Mouse (Mus musculus): ENCODE data around the gene Nufip1. TPM values are rescaled to one million over a fixed set of nuclear protein-coding genes. Genes with fewer than 3 reads are reported as not detected.
A peak's percentile ranks its signal among the peaks of the same experiment; 100 is the strongest.

Nufip1 gene
- total RNA-seq (2014; rRNA removed) (11.8 and 13.8 TPM in 2 replicates), polyA plus RNA-seq (2015; fragmentation: Nextera tagmentation; extraction: Ambion mirVana) (14.4 and 15.2 TPM in 2 replicates)

DNA sequence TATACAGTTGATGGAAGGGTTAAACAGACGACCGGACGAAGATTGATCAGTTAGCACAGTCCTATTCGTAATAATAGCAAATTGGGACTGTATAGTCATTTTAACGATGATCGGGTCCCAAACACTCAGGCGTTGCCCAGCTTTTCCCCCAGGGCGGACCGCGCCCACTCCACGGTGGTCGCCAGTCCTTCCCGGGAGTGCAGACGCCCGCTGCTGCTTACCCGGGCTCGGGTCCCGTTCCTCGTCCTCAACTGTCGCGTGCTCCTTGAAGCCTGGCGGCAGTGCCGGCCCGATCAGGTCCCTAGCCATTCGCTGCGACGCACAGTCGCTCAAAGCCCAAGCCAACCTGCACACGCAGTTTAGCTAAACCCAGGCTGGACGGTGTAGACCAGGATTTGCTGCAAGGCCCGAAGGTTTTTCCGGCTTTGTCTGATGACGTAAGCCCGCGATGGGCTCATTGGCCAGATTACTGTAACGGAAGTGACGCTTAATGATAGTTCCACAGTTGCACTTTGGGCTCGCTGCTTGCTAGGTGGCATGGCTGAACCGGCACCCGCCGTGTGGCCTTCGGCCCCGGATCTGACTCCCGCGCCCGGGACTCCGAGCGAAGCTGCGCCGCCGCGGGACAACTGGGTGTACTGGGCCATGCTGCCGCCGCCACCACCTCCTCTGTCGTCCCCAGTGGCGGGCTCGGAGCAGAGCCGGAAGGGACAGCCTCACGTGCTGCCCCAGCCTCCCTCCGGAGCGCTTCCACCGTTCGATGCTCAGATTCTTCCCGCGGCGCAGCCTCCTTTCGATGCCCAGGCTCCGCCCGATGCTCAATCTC is at the start of gene Nufip1, which contains the start of gene Gpalpp1:
Gene Nufip1, plus strand, starts transcription at position 496 of the 826 bp plus-strand sequence.
Gene Gpalpp1, minus strand, starts transcription at position 365 of the 826 bp plus-strand sequence.
- peak within 1 kb of the TSS; percentile 84 for H3K4me3 ChIP-seq (ENCODE audit: low read depth, low read length)
- H3K9me3 ChIP-seq (ENCODE audit: low read length): no peaks in the 10 kb centered on the region
- WGBS: 1% methylated on average over 68 of the region's 69 CpGs
- H3K4me1 ChIP-seq (ENCODE audit: insufficient read depth): peaks cover 13% of the 10 kb centered on the region; the same call in 1 of the 2 replicates
- no peaks in the 10 kb centered on the region for H3K27me3 ChIP-seq (ENCODE audit: insufficient read depth, low read length)
- DNase-seq (peak; percentile 97), ATAC-seq (peak; percentile 99)
- peak within 1 kb of the TSS; percentile 65 for H3K9ac ChIP-seq
- peaks cover 18% of the 10 kb centered on the region for H3K36me3 ChIP-seq (ENCODE audit: insufficient read depth)
- peak within 1 kb of the TSS; percentile 86 for H3K27ac ChIP-seq (ENCODE audit: low read depth, low read length)
- peak within 1 kb of the TSS; percentile 80 for H3K4me2 ChIP-seq (ENCODE audit: low read depth)
- TF ChIP-seq CTCF (IDR thresholded peaks at IDR 0.05; ENCODE audit: low read depth): peak; percentile 47

DNA sequence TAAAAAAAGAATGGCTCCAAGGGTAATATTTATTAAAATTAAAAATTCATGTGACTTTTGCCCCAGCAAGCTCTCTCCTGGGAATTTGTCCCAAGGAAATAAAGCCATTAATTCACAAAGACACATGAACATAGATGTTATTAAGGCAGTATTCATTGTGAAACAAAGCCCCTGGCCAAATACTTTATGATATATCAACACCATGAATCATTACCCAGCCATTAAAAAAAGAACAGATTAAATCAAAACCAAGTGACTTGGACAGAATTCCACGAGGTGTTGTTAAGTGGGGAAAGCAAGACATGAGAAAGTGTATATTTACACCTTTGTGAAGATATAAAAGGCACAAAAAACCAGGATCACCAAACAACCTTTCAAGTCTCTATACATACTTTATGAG is 43.5 kb upstream of the Nufip1 start:
- 70% methylated on average over 1 of the region's 1 CpGs for WGBS
- Histone ChIP-seq H3K36me3 (ENCODE audit: insufficient read depth) (no peaks in the 10 kb centered on the region), H3K9ac (no peak overlapping the region), H3K27ac (ENCODE audit: low read depth, low read length) (no peak overlapping the region), H3K9me3 (ENCODE audit: low read length) (no peaks in the 10 kb centered on the region), H3K4me3 (ENCODE audit: low read depth, low read length) (no peak overlapping the region), H3K4me2 (ENCODE audit: low read depth) (no peak overlapping the region), H3K27me3 (ENCODE audit: insufficient read depth, low read length) (no peaks in the 10 kb centered on the region), H3K4me1 (ENCODE audit: insufficient read depth) (no peaks in the 10 kb centered on the region)
- DNase-seq (no peak), ATAC-seq (no peak)
- TF ChIP-seq CTCF (IDR thresholded peaks at IDR 0.05; ENCODE audit: low read depth): no peak

DNA sequence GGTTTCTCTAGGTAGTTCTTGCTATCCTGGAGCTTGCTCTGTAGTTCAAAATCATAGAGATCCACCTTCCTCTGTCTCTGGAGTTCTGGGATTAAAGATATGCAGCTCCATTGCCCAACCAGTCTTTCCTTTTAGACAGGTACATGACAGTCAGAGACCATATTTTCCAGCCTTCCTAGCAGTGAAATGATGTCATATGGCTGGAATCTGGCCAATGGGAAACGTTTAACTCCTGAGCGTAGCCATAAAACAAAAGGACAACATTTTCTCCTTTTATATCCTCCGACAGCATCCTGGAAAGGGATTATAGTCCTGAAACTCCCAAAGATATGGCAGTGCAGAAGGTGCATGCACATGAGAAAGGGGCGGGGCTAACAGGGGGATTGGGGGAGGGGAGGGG is 42.4 kb upstream of the Nufip1 start:
- Histone ChIP-seq H3K9me3 (ENCODE audit: low read length) (no peaks in the 10 kb centered on the region), H3K9ac (no peak overlapping the region), H3K4me3 (ENCODE audit: low read depth, low read length) (no peak overlapping the region), H3K4me1 (ENCODE audit: insufficient read depth) (no peaks in the 10 kb centered on the region), H3K27me3 (ENCODE audit: insufficient read depth, low read length) (no peaks in the 10 kb centered on the region), H3K36me3 (ENCODE audit: insufficient read depth) (no peaks in the 10 kb centered on the region), H3K27ac (ENCODE audit: low read depth, low read length) (no peak overlapping the region), H3K4me2 (ENCODE audit: low read depth) (no peak overlapping the region)
- WGBS: 38% methylated on average over 4 of the region's 4 CpGs
- ATAC-seq: no peak
- no peak for TF ChIP-seq CTCF (IDR thresholded peaks at IDR 0.05; ENCODE audit: low read depth)
- DNase-seq: no peak

DNA sequence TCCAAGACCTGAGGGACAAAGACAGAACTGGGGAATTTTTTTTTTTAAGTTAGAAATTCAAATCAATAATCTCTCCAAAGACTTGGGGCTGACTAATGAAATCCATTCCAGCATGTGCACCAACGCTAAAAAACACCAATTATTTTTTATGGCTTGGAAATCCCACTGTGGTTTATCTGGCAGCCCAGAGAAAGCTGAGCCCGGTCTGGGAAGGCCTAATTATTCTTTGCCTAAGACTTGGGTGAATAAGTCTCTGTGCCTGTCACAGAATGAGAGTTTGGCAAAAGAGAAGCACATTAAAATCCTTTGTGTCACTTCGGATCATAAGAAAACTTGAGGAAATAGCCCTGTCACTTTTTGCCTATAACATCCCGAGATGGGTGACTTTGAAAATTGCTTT is 41.4 kb upstream of the Nufip1 start:
- Histone ChIP-seq H3K9ac (no peak overlapping the region), H3K27me3 (ENCODE audit: insufficient read depth, low read length) (no peaks in the 10 kb centered on the region), H3K36me3 (ENCODE audit: insufficient read depth) (no peaks in the 10 kb centered on the region), H3K4me3 (ENCODE audit: low read depth, low read length) (no peak overlapping the region), H3K9me3 (ENCODE audit: low read length) (no peaks in the 10 kb centered on the region), H3K4me2 (ENCODE audit: low read depth) (no peak overlapping the region), H3K4me1 (ENCODE audit: insufficient read depth) (no peaks in the 10 kb centered on the region), H3K27ac (ENCODE audit: low read depth, low read length) (no peak overlapping the region)
- WGBS: 42% methylated on average over 4 of the region's 4 CpGs
- TF ChIP-seq CTCF (IDR thresholded peaks at IDR 0.05; ENCODE audit: low read depth): no peak
- DNase-seq: no peak
- no peak for ATAC-seq

DNA sequence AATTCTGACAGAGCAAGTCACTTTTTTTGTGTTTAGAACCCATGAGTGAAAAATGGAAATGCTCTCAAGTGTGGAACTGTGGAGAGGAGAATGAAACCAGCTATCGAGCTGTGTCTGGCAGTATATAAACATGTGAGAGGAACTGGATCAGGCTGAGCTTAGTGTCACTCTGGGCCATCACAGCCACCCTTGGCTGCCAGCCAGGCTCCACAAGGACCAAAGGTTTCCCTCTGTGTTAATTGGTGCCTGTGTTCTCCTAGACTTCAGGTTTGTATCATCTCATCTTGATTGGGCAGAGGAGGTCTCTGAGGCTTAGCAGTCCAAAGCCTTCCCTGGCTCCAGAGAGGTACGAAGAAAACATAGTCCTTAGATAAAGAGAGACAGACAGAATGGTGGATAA is 38.1 kb upstream of the Nufip1 start:
- no peak overlapping the region for H3K4me3 ChIP-seq (ENCODE audit: low read depth, low read length)
- no peak overlapping the region for H3K4me2 ChIP-seq (ENCODE audit: low read depth)
- DNase-seq: no peak
- H3K27ac ChIP-seq (ENCODE audit: low read depth, low read length): no peak overlapping the region
- no peak for TF ChIP-seq CTCF (IDR thresholded peaks at IDR 0.05; ENCODE audit: low read depth)
- no peak overlapping the region for H3K9ac ChIP-seq
- H3K36me3 ChIP-seq (ENCODE audit: insufficient read depth): no peaks in the 10 kb centered on the region
- H3K27me3 ChIP-seq (ENCODE audit: insufficient read depth, low read length): no peaks in the 10 kb centered on the region
- H3K9me3 ChIP-seq (ENCODE audit: low read length): no peaks in the 10 kb centered on the region
- 0 out of 2 replicates have a peak, but pooled peaks cover 4% of the 10 kb centered on the region for H3K4me1 ChIP-seq (ENCODE audit: insufficient read depth)
- no peak for ATAC-seq
- WGBS: 73% methylated on average over 2 of the region's 2 CpGs

DNA sequence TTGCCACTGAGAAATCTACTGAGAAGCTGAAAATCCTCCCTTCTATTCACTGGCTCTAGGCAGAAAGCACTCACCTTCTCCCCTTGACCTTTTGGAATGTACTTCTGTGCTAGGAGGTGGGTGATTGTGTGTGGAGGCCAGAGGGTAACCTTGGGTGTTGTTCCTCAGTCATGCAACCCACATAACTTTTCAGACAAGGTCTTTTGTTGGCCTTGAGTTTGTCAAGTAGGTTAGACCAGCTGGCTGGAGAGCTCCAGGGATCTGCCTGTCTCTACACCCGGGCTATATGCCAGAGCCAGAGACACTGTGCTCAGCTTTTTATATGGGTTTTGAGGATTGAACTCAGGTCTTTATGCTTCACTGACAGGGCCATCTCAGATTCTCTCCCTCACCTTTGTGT is 36.5 kb upstream of the Nufip1 start:
- no peak for TF ChIP-seq CTCF (IDR thresholded peaks at IDR 0.05; ENCODE audit: low read depth)
- H3K27ac ChIP-seq (ENCODE audit: low read depth, low read length): no peak overlapping the region
- no peak overlapping the region for H3K4me3 ChIP-seq (ENCODE audit: low read depth, low read length)
- DNase-seq (no peak), ATAC-seq (no peak)
- H3K4me2 ChIP-seq (ENCODE audit: low read depth): no peak overlapping the region
- no peaks in the 10 kb centered on the region for H3K27me3 ChIP-seq (ENCODE audit: insufficient read depth, low read length)
- H3K4me1 ChIP-seq (ENCODE audit: insufficient read depth): 0 out of 2 replicates have a peak, but pooled peaks cover 4% of the 10 kb centered on the region
- H3K9ac ChIP-seq: no peak overlapping the region
- WGBS: 64% methylated on average over 1 of the region's 1 CpGs
- no peaks in the 10 kb centered on the region for H3K36me3 ChIP-seq (ENCODE audit: insufficient read depth)
- no peaks in the 10 kb centered on the region for H3K9me3 ChIP-seq (ENCODE audit: low read length)

GRCm38 (mm10) chr14:76075721-76076120 is 35.0 kb upstream of the Nufip1 start:
- no peak for TF ChIP-seq CTCF (IDR thresholded peaks at IDR 0.05; ENCODE audit: low read depth)
- Histone ChIP-seq H3K9ac (no peak overlapping the region), H3K4me2 (ENCODE audit: low read depth) (no peak overlapping the region), H3K4me3 (ENCODE audit: low read depth, low read length) (no peak overlapping the region), H3K27me3 (ENCODE audit: insufficient read depth, low read length) (no peaks in the 10 kb centered on the region), H3K4me1 (ENCODE audit: insufficient read depth) (0 out of 2 replicates have a peak, but pooled peaks cover 4% of the 10 kb centered on the region), H3K9me3 (ENCODE audit: low read length) (no peaks in the 10 kb centered on the region), H3K27ac (ENCODE audit: low read depth, low read length) (peak overlapping the region; percentile 66), H3K36me3 (ENCODE audit: insufficient read depth) (no peaks in the 10 kb centered on the region)
- WGBS: 35% methylated on average over 4 of the region's 4 CpGs
- no peak for ATAC-seq
- DNase-seq: peak; percentile 39
